Mouse (Mus musculus) MEL (cell line): Measurements from ENCODE around the gene Erc1. TPM values are rescaled to one million over a fixed set of nuclear protein-coding genes. Genes with fewer than 3 reads are reported as not detected.
A peak's percentile ranks its signal among the peaks of the same experiment; 100 is the strongest.

Experiments used
- DNase-seq: peaks from one replicate; pipeline ENCODE4 v3.0.0; 2011; ENCODE audit warnings: low read depth, low spot score
- H3K27ac ChIP-seq: 2 replicates; pipeline ENCODE4 v1.5.1; 2012; ENCODE audit warnings: low read depth, mild to moderate bottlenecking, control low read depth, low read length, moderate library complexity; ENCODE audit not compliant: control insufficient read depth
- H3K27me3 ChIP-seq, 2 experiments: fragments of 150-350 bp in 1 of 2; sonication (generic) in 1 of 2; 2 replicates each; pipeline ENCODE4 v1.6.1; 2012; ENCODE audit warnings: low read length in 2 of 2, mild to moderate bottlenecking in 2 of 2, improper control_type of control experiment in 1 of 2, moderate library complexity in 1 of 2; ENCODE audit not compliant: insufficient read depth in 2 of 2, control insufficient read depth in 1 of 2
- H3K36me3 ChIP-seq, 2 experiments: 2 replicates each; pipeline ENCODE4 v1.6.1; 2012 to 2014; ENCODE audit warnings: low read length in 2 of 2, improper control_type of control experiment in 1 of 2, inconsistent platforms in 1 of 2, mild to moderate bottlenecking in 1 of 2; ENCODE audit not compliant: insufficient read depth in 2 of 2, control insufficient read depth in 1 of 2
- H3K4me1 ChIP-seq, 2 experiments: fragments of 150-350 bp in 1 of 2; sonication (generic) in 1 of 2; 2 replicates each; pipeline ENCODE4 v1.6.1; 2012; ENCODE audit warnings: low read length in 2 of 2, improper control_type of control experiment in 1 of 2, mild to moderate bottlenecking in 1 of 2; ENCODE audit not compliant: insufficient read depth in 2 of 2, control insufficient read depth in 1 of 2
- H3K4me3 ChIP-seq, 2 experiments: fragments of 150-350 bp in 1 of 2; sonication (generic) in 1 of 2; 2 replicates each; pipeline ENCODE4 v1.5.1; 2012; ENCODE audit warnings: low read depth in 2 of 2, low read length in 2 of 2, mild to moderate bottlenecking in 2 of 2, moderate library complexity in 2 of 2, control low read depth in 1 of 2, improper control_type of control experiment in 1 of 2; ENCODE audit not compliant: control insufficient read depth in 1 of 2, insufficient read depth in 1 of 2
- H3K79me2 ChIP-seq: 2 replicates; pipeline ENCODE4 v1.6.1; 2012; ENCODE audit warnings: mild to moderate bottlenecking, low read length, moderate library complexity; ENCODE audit not compliant: control insufficient read depth, poor library complexity, insufficient read depth
- H3K9ac ChIP-seq: 2 replicates; pipeline ENCODE4 v1.6.1; 2012; ENCODE audit warnings: low read depth, mild to moderate bottlenecking, control low read depth, low read length, moderate library complexity; ENCODE audit not compliant: control insufficient read depth, poor library complexity, severe bottlenecking
- H3K9me3 ChIP-seq: fragments of 150-350 bp; sonication (generic); replicated peaks from 2 replicates; pipeline ENCODE4 v1.6.1; 2012; ENCODE audit warnings: mild to moderate bottlenecking, low read length, improper control_type of control experiment, moderate library complexity; ENCODE audit not compliant: insufficient read depth
- BHLHE40 ChIP-seq: IDR thresholded peaks from 2 replicates; pipeline ENCODE4 v1.6.1; 2012; ENCODE audit warnings: low read depth, mild to moderate bottlenecking, inconsistent platforms, low read length, improper control_type of control experiment, borderline replicate concordance
- CHD1 ChIP-seq: IDR thresholded peaks from 2 replicates; pipeline ENCODE4 v1.6.1; 2012; ENCODE audit warnings: low read depth, mild to moderate bottlenecking, inconsistent platforms, low read length, improper control_type of control experiment
- CTCF ChIP-seq, 3 experiments: IDR thresholded peaks in 2 of 3; conservative IDR thresholded peaks in 1 of 3; 2 replicates each; pipeline ENCODE4 v1.5.1; 2011 to 2012; ENCODE audit warnings: low read length in 3 of 3, low read depth in 2 of 3, mild to moderate bottlenecking in 2 of 3, improper control_type of control experiment in 1 of 3, inconsistent platforms in 1 of 3, mixed read lengths in 1 of 3, moderate library complexity in 1 of 3; ENCODE audit not compliant: control insufficient read depth in 1 of 3, insufficient read depth in 1 of 3, poor library complexity in 1 of 3, severe bottlenecking in 1 of 3
- E2F4 ChIP-seq: IDR thresholded peaks from 2 replicates; pipeline ENCODE4 v1.6.1; 2011; ENCODE audit warnings: low read depth, low read length, improper control_type of control experiment, borderline replicate concordance
- ELF1 ChIP-seq: IDR thresholded peaks from 2 replicates; pipeline ENCODE4 v1.6.1; 2014; ENCODE audit warnings: low read depth, mild to moderate bottlenecking, inconsistent platforms, low read length, improper control_type of control experiment, moderate library complexity
- ETS1 ChIP-seq: IDR thresholded peaks from 2 replicates; pipeline ENCODE4 v1.6.1; 2012; ENCODE audit warnings: low read depth, mild to moderate bottlenecking, inconsistent platforms, low read length, improper control_type of control experiment, moderate library complexity
- MAZ ChIP-seq: IDR thresholded peaks from 2 replicates; pipeline ENCODE4 v1.6.1; 2012; ENCODE audit warnings: low read depth, mild to moderate bottlenecking, inconsistent platforms, low read length, improper control_type of control experiment
- MXI1 ChIP-seq: IDR thresholded peaks from 2 replicates; pipeline ENCODE4 v1.6.1; 2011; ENCODE audit warnings: mild to moderate bottlenecking, low read depth, low read length, improper control_type of control experiment
- MYC ChIP-seq: IDR thresholded peaks from 2 replicates; pipeline ENCODE4 v1.6.1; 2011; ENCODE audit warnings: low read depth, mild to moderate bottlenecking, low read length, improper control_type of control experiment, moderate library complexity
- NELFE ChIP-seq: IDR thresholded peaks from 2 replicates; pipeline ENCODE4 v1.6.1; 2011; ENCODE audit warnings: low read depth, low read length, improper control_type of control experiment
- POLR2AphosphoS2 ChIP-seq: IDR thresholded peaks from 2 replicates; pipeline ENCODE4 v1.6.1; 2011; ENCODE audit warnings: low read length, improper control_type of control experiment
- RAD21 ChIP-seq: IDR thresholded peaks from 2 replicates; pipeline ENCODE4 v1.6.1; 2011; ENCODE audit warnings: mild to moderate bottlenecking, low read depth, low read length, improper control_type of control experiment
- RCOR1 ChIP-seq: IDR thresholded peaks from 2 replicates; pipeline ENCODE4 v1.6.1; 2012; ENCODE audit warnings: low read depth, mild to moderate bottlenecking, inconsistent platforms, low read length, improper control_type of control experiment
- SMC3 ChIP-seq: IDR thresholded peaks from 2 replicates; pipeline ENCODE4 v1.6.1; 2011; ENCODE audit warnings: low read depth, low read length, improper control_type of control experiment
- TAL1 ChIP-seq: IDR thresholded peaks from 2 replicates; pipeline ENCODE4 v1.6.1; 2012; ENCODE audit warnings: mild to moderate bottlenecking, inconsistent platforms, low read length, moderate library complexity, mixed read lengths
- UBTF ChIP-seq: IDR thresholded peaks from 2 replicates; pipeline ENCODE4 v1.6.1; 2012; ENCODE audit warnings: low read depth, mild to moderate bottlenecking, inconsistent platforms, low read length, improper control_type of control experiment, moderate library complexity, borderline replicate concordance; ENCODE audit not compliant: insufficient read depth
- USF1 ChIP-seq: IDR thresholded peaks from 2 replicates; pipeline ENCODE4 v1.6.1; 2014; ENCODE audit warnings: low read depth, mild to moderate bottlenecking, inconsistent platforms, low read length, improper control_type of control experiment, moderate library complexity
- ZMIZ1 ChIP-seq: IDR thresholded peaks from 2 replicates; pipeline ENCODE4 v1.6.1; 2012; ENCODE audit warnings: low read depth, mild to moderate bottlenecking, inconsistent platforms, low read length, improper control_type of control experiment, moderate library complexity
- ZNF384 ChIP-seq: IDR thresholded peaks from 2 replicates; pipeline ENCODE4 v1.6.1; 2012; ENCODE audit warnings: low read depth, mild to moderate bottlenecking, inconsistent platforms, low read length, improper control_type of control experiment
- polyA plus RNA-seq, 2 experiments: library from polyadenylated mRNA; stranded (reverse) in 1 of 2; unstranded in 1 of 2; fragments of >175 nt in 1 of 2; fragments of >200 nt in 1 of 2; gene quantifications; 2 replicates each; pipeline versions ENCODE4 v1.2.1 to v1.2.4; 2012; ENCODE audit warnings: low replicate concordance in 2 of 2, low read depth in 1 of 2; ENCODE audit not compliant: insufficient read length in 2 of 2, insufficient read depth in 1 of 2, missing spikeins in 1 of 2
- total RNA-seq: library from RNA; depleted of rRNA; stranded (reverse); fragments of 300-350 nt; gene quantifications from 2 replicates; pipeline ENCODE4 v1.2.3, GENCODE M21; 2012

Gene Erc1
- total and polyA plus RNA-seq, 3 experiments: 3.8 to 79.9 (median 9.4) TPM

- Histone ChIP-seq H3K9ac (no peak overlapping the region), H3K36me3 (no peaks in the 10 kb centered on the region; a peak in 1 of 4 replicates), H3K79me2 (no peaks in the 10 kb centered on the region), H3K9me3 (no peaks in the 10 kb centered on the region), H3K4me1 (no peaks in the 10 kb centered on the region; a peak in 1 of 4 replicates), H3K27me3 (no peaks in the 10 kb centered on the region), H3K4me3 (no peak overlapping the region), H3K27ac (no peak overlapping the region)
- DNase-seq: no peak
- TF ChIP-seq CHD1: no peak
- TF ChIP-seq CTCF (IDR thresholded peaks at IDR 0.05 in 2 of 3, conservative IDR thresholded peaks at IDR 0.05 in 1 of 3; ENCODE audit: control insufficient read depth in 1 of 3, insufficient read depth in 1 of 3, low read depth in 2 of 3, low read length in 3 of 3, poor library complexity in 1 of 3, severe bottlenecking in 1 of 3): no peak
- TF ChIP-seq ELF1: no peak
- TF ChIP-seq ZMIZ1: no peak
- TF ChIP-seq MYC: no peak
- no peak for TF ChIP-seq ETS1
- TF ChIP-seq RCOR1: no peak
- no peak for TF ChIP-seq USF1
- no peak for TF ChIP-seq E2F4
- no peak for TF ChIP-seq NELFE
- no peak for TF ChIP-seq MXI1
Observed at GRCm38 (mm10) chr6:119768778-119769177, 79.2 kb downstream of the Erc1 start.

DNA sequence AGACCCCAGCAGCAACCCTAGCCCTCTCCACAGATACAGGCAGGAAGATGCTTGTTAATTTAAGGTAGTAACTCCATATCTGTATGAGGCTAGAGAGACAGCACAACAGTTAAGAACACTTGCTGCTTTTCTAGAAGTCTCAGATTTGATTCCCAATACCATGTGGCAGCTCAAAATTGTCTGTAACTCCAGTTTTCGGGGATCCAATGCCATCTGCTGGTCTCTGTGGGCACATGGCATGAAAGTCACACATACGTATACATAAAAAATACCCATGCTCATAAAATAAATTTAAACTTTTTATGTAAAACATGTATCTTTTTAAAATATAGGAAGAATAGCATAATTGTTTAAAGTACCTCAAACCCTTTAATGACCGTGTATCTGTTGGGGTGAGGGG lies 83.6 kb downstream of the Erc1 start:
- Histone ChIP-seq H3K27ac (no peak overlapping the region), H3K9ac (no peak overlapping the region), H3K36me3 (no peaks in the 10 kb centered on the region), H3K79me2 (no peaks in the 10 kb centered on the region), H3K27me3 (no peaks in the 10 kb centered on the region), H3K4me3 (no peak overlapping the region), H3K9me3 (no peaks in the 10 kb centered on the region), H3K4me1 (no peaks in the 10 kb centered on the region; a peak in 1 of 4 replicates)
- no peak for DNase-seq
- peak; percentile 30; the same call in 1 of the 2 replicates for TF ChIP-seq SMC3
- peak in 2 of 3 experiments; percentile 5 to 13; a peak in 2 of 6 replicates for TF ChIP-seq CTCF (IDR thresholded peaks at IDR 0.05 in 2 of 3, conservative IDR thresholded peaks at IDR 0.05 in 1 of 3; ENCODE audit: control insufficient read depth in 1 of 3, insufficient read depth in 1 of 3, low read depth in 2 of 3, low read length in 3 of 3, poor library complexity in 1 of 3, severe bottlenecking in 1 of 3)
- TF ChIP-seq ZNF384: no peak

GRCm38 (mm10) chr6:119759866-119760265 lies 88.1 kb downstream of the Erc1 start:
- DNase-seq: no peak
- Histone ChIP-seq H3K27me3 (no peaks in the 10 kb centered on the region), H3K9ac (no peak overlapping the region), H3K4me1 (peaks cover 2 to 3% of the 10 kb centered on the region in 2 experiments; a peak in 3 of 4 replicates), H3K36me3 (peaks cover 0 to 10% of the 10 kb centered on the region in 2 experiments; a peak in 2 of 4 replicates), H3K9me3 (no peaks in the 10 kb centered on the region), H3K79me2 (no peaks in the 10 kb centered on the region), H3K27ac (no peak overlapping the region), H3K4me3 (no peak overlapping the region)
- TF ChIP-seq MAZ (no peak), BHLHE40 (no peak), TAL1 (no peak), RAD21 (no peak), NELFE (no peak), POLR2AphosphoS2 (no peak), UBTF (no peak)
